Mouse (Mus musculus): Measurements from ENCODE around the gene Gnl3.
A peak's percentile ranks its signal among the peaks of the same experiment; 100 is the strongest.

Gnl3 gene

GRCm38 (mm10) chr14:31018860-31019291, at the start of gene Gnl3, which contains the start of gene Pbrm1:
TSS of gene Gnl3 (minus strand) at chr14:31019152.
TSS of gene Pbrm1 (plus strand) at chr14:31019138.
- peak; percentile 89 for DNase-seq (ENCODE audit: low read depth, low spot score)

- DNase-seq (ENCODE audit: low read depth, low spot score) = peak; percentile 39
These were observed 43.3 kb upstream of the Gnl3 start for GRCm38 (mm10) chr14:31062277-31062676.

- no peak for DNase-seq (ENCODE audit: low read depth, low spot score)
These were observed 26.9 kb upstream of the Gnl3 start for GRCm38 (mm10) chr14:31045817-31046216.

- no peak for DNase-seq (ENCODE audit: low read depth, low spot score)
These were observed 26.3 kb upstream of the Gnl3 start for GRCm38 (mm10) chr14:31045296-31045695.

GRCm38 (mm10) chr14:31025785-31026184, 6.8 kb upstream of the Gnl3 start:
- DNase-seq (ENCODE audit: low read depth, low spot score) = peak; percentile 53

GRCm38 (mm10) chr14:31022579-31022978, 3.6 kb upstream of the Gnl3 start:
- DNase-seq (ENCODE audit: low read depth, low spot score) = no peak

GRCm38 (mm10) chr14:31019331-31020205, 616 bp upstream of the Gnl3 start:
- DNase-seq (ENCODE audit: low read depth, low spot score) = peak; percentile 57

- peak; percentile 69 for DNase-seq (ENCODE audit: low read depth, low spot score)
These were observed 1.1 kb downstream of the Gnl3 start for GRCm38 (mm10) chr14:31017854-31018253.

GRCm38 (mm10) chr14:31016063-31016462, 2.9 kb downstream of the Gnl3 start:
- DNase-seq (ENCODE audit: low read depth, low spot score) = no peak

GRCm38 (mm10) chr14:31013928-31014327, 5.0 kb downstream of the Gnl3 start:
- no peak for DNase-seq (ENCODE audit: low read depth, low spot score)

- no peak for DNase-seq (ENCODE audit: low read depth, low spot score)
These were observed 7.4 kb downstream of the Gnl3 start for GRCm38 (mm10) chr14:31011588-31011987.

GRCm38 (mm10) chr14:31006779-31007178, 12.2 kb downstream of the Gnl3 start:
- no peak for DNase-seq (ENCODE audit: low read depth, low spot score)

GRCm38 (mm10) chr14:31004527-31004926, 14.4 kb downstream of the Gnl3 start:
- DNase-seq (ENCODE audit: low read depth, low spot score) = no peak

- peak; percentile 68 for DNase-seq (ENCODE audit: low read depth, low spot score)
These were observed 17.4 kb downstream of the Gnl3 start, which contains the start of the genes Glt8d1 and Spcs1 for GRCm38 (mm10) chr14:31001307-31002205. TSS of gene Glt8d1 (plus strand) at chr14:31001400. TSS of gene Spcs1 (minus strand) at chr14:31001672.

- peak; percentile 40 for DNase-seq (ENCODE audit: low read depth, low spot score)
These were observed 18.1 kb downstream of the Gnl3 start for GRCm38 (mm10) chr14:31000816-31001306.

- DNase-seq (ENCODE audit: low read depth, low spot score) = peak; percentile 10
These were observed 18.6 kb downstream of the Gnl3 start for GRCm38 (mm10) chr14:31000356-31000755.

- no peak for DNase-seq (ENCODE audit: low read depth, low spot score)
These were observed 22.5 kb downstream of the Gnl3 start for GRCm38 (mm10) chr14:30996417-30996816.

- DNase-seq (ENCODE audit: low read depth, low spot score) = no peak
These were observed 42.7 kb downstream of the Gnl3 start for GRCm38 (mm10) chr14:30976222-30976621.

- peak; percentile 94 for DNase-seq (ENCODE audit: low read depth, low spot score)
These were observed 44.7 kb downstream of the Gnl3 start for GRCm38 (mm10) chr14:30974204-30974603.
